Mouse (Mus musculus): ENCODE data around the gene St5. TPM values are rescaled to one million over a fixed set of nuclear protein-coding genes. Genes with fewer than 3 reads are reported as not detected.

St5 gene
- polyA plus RNA-seq, 1 experiment from 2014 or later = 43.2 TPM

GRCm38 (mm10) chr7:109561466-109562153 lies 141.8 kb downstream of the St5 start:
- H3K27ac ChIP-seq (ENCODE audit: low read length) = peak overlapping the region; percentile 44
- H3K9me3 ChIP-seq (replicated peaks; ENCODE audit: control insufficient read depth, low read length) = no peaks in the 10 kb centered on the region
- H3K4me2 ChIP-seq (ENCODE audit: low read depth, low read length) = no peak overlapping the region
- peaks cover 4% of the 10 kb centered on the region for H3K36me3 ChIP-seq (ENCODE audit: control insufficient read depth, insufficient read depth)
- H3K9ac ChIP-seq (ENCODE audit: low read length) = no peak overlapping the region
- ATAC-seq (replicated peaks; ENCODE audit: extremely low read depth, insufficient read depth, low FRiP score) = no peak
- H3K4me3 ChIP-seq (ENCODE audit: low read length) = no peak overlapping the region
- no peaks in the 10 kb centered on the region for H3K27me3 ChIP-seq (ENCODE audit: control insufficient read depth, insufficient read depth, low read length)
- WGBS = 44% methylated on average over 8 of the region's 8 CpGs
- H3K4me1 ChIP-seq (ENCODE audit: control insufficient read depth, insufficient read depth, low read length) = peaks cover 34% of the 10 kb centered on the region

- Histone ChIP-seq H3K9ac (ENCODE audit: low read length) (peak overlapping the region; percentile 55), H3K27ac (ENCODE audit: low read length) (peak overlapping the region; percentile 81), H3K4me2 (ENCODE audit: low read depth, low read length) (peak overlapping the region; percentile 21), H3K4me3 (ENCODE audit: low read length) (no peak overlapping the region), H3K27me3 (ENCODE audit: control insufficient read depth, insufficient read depth, low read length) (no peaks in the 10 kb centered on the region), H3K9me3 (replicated peaks; ENCODE audit: control insufficient read depth, low read length) (no peaks in the 10 kb centered on the region), H3K4me1 (ENCODE audit: control insufficient read depth, insufficient read depth, low read length) (peaks cover 34% of the 10 kb centered on the region), H3K36me3 (ENCODE audit: control insufficient read depth, insufficient read depth) (peaks cover 11% of the 10 kb centered on the region; the same call in 1 of the 2 replicates)
- ATAC-seq (replicated peaks; ENCODE audit: extremely low read depth, insufficient read depth, low FRiP score) = peak; percentile 85
- WGBS = 20% methylated on average over 6 of the region's 6 CpGs
Observed at GRCm38 (mm10) chr7:109559536-109559935, 143.9 kb downstream of the St5 start.

GRCm38 (mm10) chr7:109546726-109547125 lies 156.7 kb downstream of the St5 start:
- Histone ChIP-seq H3K4me3 (ENCODE audit: low read length) (no peak overlapping the region), H3K9me3 (replicated peaks; ENCODE audit: control insufficient read depth, low read length) (no peaks in the 10 kb centered on the region), H3K27me3 (ENCODE audit: control insufficient read depth, insufficient read depth, low read length) (no peaks in the 10 kb centered on the region), H3K27ac (ENCODE audit: low read length) (peak overlapping the region; percentile 20; the same call in 1 of the 2 replicates), H3K36me3 (ENCODE audit: control insufficient read depth, insufficient read depth) (peaks cover 12% of the 10 kb centered on the region; the same call in 1 of the 2 replicates), H3K4me2 (ENCODE audit: low read depth, low read length) (no peak overlapping the region), H3K4me1 (ENCODE audit: control insufficient read depth, insufficient read depth, low read length) (peaks cover 13% of the 10 kb centered on the region; the same call in 1 of the 2 replicates), H3K9ac (ENCODE audit: low read length) (no peak overlapping the region)
- no peak for ATAC-seq (replicated peaks; ENCODE audit: extremely low read depth, insufficient read depth, low FRiP score)
- whole genome bisulfite sequencing = 79% methylated on average over 5 of the region's 5 CpGs

GRCm38 (mm10) chr7:109546186-109546585 lies 157.2 kb downstream of the St5 start:
- Histone ChIP-seq H3K4me1 (ENCODE audit: control insufficient read depth, insufficient read depth, low read length) (peaks cover 13% of the 10 kb centered on the region; the same call in 1 of the 2 replicates), H3K4me2 (ENCODE audit: low read depth, low read length) (no peak overlapping the region), H3K27me3 (ENCODE audit: control insufficient read depth, insufficient read depth, low read length) (no peaks in the 10 kb centered on the region), H3K4me3 (ENCODE audit: low read length) (no peak overlapping the region), H3K9ac (ENCODE audit: low read length) (no peak overlapping the region), H3K27ac (ENCODE audit: low read length) (peak overlapping the region; percentile 20; the same call in 1 of the 2 replicates), H3K36me3 (ENCODE audit: control insufficient read depth, insufficient read depth) (peaks cover 10% of the 10 kb centered on the region; the same call in 1 of the 2 replicates), H3K9me3 (replicated peaks; ENCODE audit: control insufficient read depth, low read length) (no peaks in the 10 kb centered on the region)
- 86% methylated on average over 2 of the region's 2 CpGs for WGBS
- ATAC-seq (replicated peaks; ENCODE audit: extremely low read depth, insufficient read depth, low FRiP score) = no peak

GRCm38 (mm10) chr7:109545255-109545993 lies 158.0 kb downstream of the St5 start:
- H3K9me3 ChIP-seq (replicated peaks; ENCODE audit: control insufficient read depth, low read length) = no peaks in the 10 kb centered on the region
- H3K9ac ChIP-seq (ENCODE audit: low read length) = 0 out of 2 replicates have a peak overlapping the region, but pooled peaks have one; percentile 9
- peak overlapping the region; percentile 54 for H3K27ac ChIP-seq (ENCODE audit: low read length)
- no peak; the same call in 1 of the 2 replicates for ATAC-seq (replicated peaks; ENCODE audit: extremely low read depth, insufficient read depth, low FRiP score)
- no peaks in the 10 kb centered on the region for H3K27me3 ChIP-seq (ENCODE audit: control insufficient read depth, insufficient read depth, low read length)
- no peak overlapping the region for H3K4me2 ChIP-seq (ENCODE audit: low read depth, low read length)
- H3K4me1 ChIP-seq (ENCODE audit: control insufficient read depth, insufficient read depth, low read length) = peaks cover 11% of the 10 kb centered on the region; the same call in 1 of the 2 replicates
- WGBS = 66% methylated on average over 10 of the region's 10 CpGs
- no peak overlapping the region for H3K4me3 ChIP-seq (ENCODE audit: low read length)
- peaks cover 13% of the 10 kb centered on the region; the same call in 1 of the 2 replicates for H3K36me3 ChIP-seq (ENCODE audit: control insufficient read depth, insufficient read depth)

GRCm38 (mm10) chr7:109544792-109545191 lies 158.6 kb downstream of the St5 start:
- Histone ChIP-seq H3K9me3 (replicated peaks; ENCODE audit: control insufficient read depth, low read length) (no peaks in the 10 kb centered on the region), H3K27me3 (ENCODE audit: control insufficient read depth, insufficient read depth, low read length) (no peaks in the 10 kb centered on the region), H3K9ac (ENCODE audit: low read length) (0 out of 2 replicates have a peak overlapping the region, but pooled peaks have one; percentile 9), H3K36me3 (ENCODE audit: control insufficient read depth, insufficient read depth) (peaks cover 13% of the 10 kb centered on the region; the same call in 1 of the 2 replicates), H3K4me1 (ENCODE audit: control insufficient read depth, insufficient read depth, low read length) (peaks cover 11% of the 10 kb centered on the region; the same call in 1 of the 2 replicates), H3K27ac (ENCODE audit: low read length) (peak overlapping the region; percentile 54), H3K4me3 (ENCODE audit: low read length) (no peak overlapping the region), H3K4me2 (ENCODE audit: low read depth, low read length) (no peak overlapping the region)
- no peak for ATAC-seq (replicated peaks; ENCODE audit: extremely low read depth, insufficient read depth, low FRiP score)
- WGBS = 74% methylated on average over 5 of the region's 5 CpGs

GRCm38 (mm10) chr7:109542364-109542628 lies 161.1 kb downstream of the St5 start:
- peaks cover 13% of the 10 kb centered on the region; the same call in 1 of the 2 replicates for H3K4me1 ChIP-seq (ENCODE audit: control insufficient read depth, insufficient read depth, low read length)
- no peaks in the 10 kb centered on the region for H3K27me3 ChIP-seq (ENCODE audit: control insufficient read depth, insufficient read depth, low read length)
- no peak overlapping the region for H3K4me3 ChIP-seq (ENCODE audit: low read length)
- no peak for ATAC-seq (replicated peaks; ENCODE audit: extremely low read depth, insufficient read depth, low FRiP score)
- H3K9me3 ChIP-seq (replicated peaks; ENCODE audit: control insufficient read depth, low read length) = no peaks in the 10 kb centered on the region
- H3K4me2 ChIP-seq (ENCODE audit: low read depth, low read length) = no peak overlapping the region
- H3K27ac ChIP-seq (ENCODE audit: low read length) = peak overlapping the region; percentile 34
- peaks cover 24% of the 10 kb centered on the region for H3K36me3 ChIP-seq (ENCODE audit: control insufficient read depth, insufficient read depth)
- WGBS = 68% methylated on average over 3 of the region's 3 CpGs
- H3K9ac ChIP-seq (ENCODE audit: low read length) = no peak overlapping the region

- Histone ChIP-seq H3K4me1 (ENCODE audit: control insufficient read depth, insufficient read depth, low read length) (peaks cover 18% of the 10 kb centered on the region), H3K9me3 (replicated peaks; ENCODE audit: control insufficient read depth, low read length) (no peaks in the 10 kb centered on the region), H3K9ac (ENCODE audit: low read length) (no peak overlapping the region), H3K4me2 (ENCODE audit: low read depth, low read length) (no peak overlapping the region), H3K4me3 (ENCODE audit: low read length) (no peak overlapping the region), H3K27ac (ENCODE audit: low read length) (peak overlapping the region; percentile 39), H3K27me3 (ENCODE audit: control insufficient read depth, insufficient read depth, low read length) (no peaks in the 10 kb centered on the region), H3K36me3 (ENCODE audit: control insufficient read depth, insufficient read depth) (peaks cover 24% of the 10 kb centered on the region)
- ATAC-seq (replicated peaks; ENCODE audit: extremely low read depth, insufficient read depth, low FRiP score) = no peak
- 68% methylated on average over 10 of the region's 10 CpGs for WGBS
Observed at GRCm38 (mm10) chr7:109541609-109542363, 161.6 kb downstream of the St5 start.

Measured in heart, embryonic 16.5 days (tissue).